Mouse (Mus musculus) stomach, embryonic 16.5 days (tissue): Measurements from ENCODE around the gene Ring1. TPM values are rescaled to one million over a fixed set of nuclear protein-coding genes. Genes with fewer than 3 reads are reported as not detected.

ENCODE experiments used
- ATAC-seq: fragments of 200-750 bp; cut with Nextera tagmentation; 2 replicates; pipeline ENCODE4 v1.8.0; 2017; ENCODE audit warnings: moderate number of reproducible peaks, moderate TSS enrichment; ENCODE audit not compliant: insufficient read depth, low FRiP score
- H3K27ac ChIP-seq: fragments of 300-500 bp; sonication (generic); 2 replicates; pipeline ENCODE4 v1.5.1; 2014; ENCODE audit warnings: low read length
- H3K27me3 ChIP-seq: fragments of 300-500 bp; sonication (generic); 2 replicates; pipeline ENCODE4 v1.6.1; 2014; ENCODE audit warnings: low read length, control low read depth, mixed read lengths; ENCODE audit not compliant: control insufficient read depth, insufficient read depth
- H3K36me3 ChIP-seq: fragments of 300-500 bp; sonication (generic); 2 replicates; pipeline ENCODE4 v1.6.1; 2014; ENCODE audit warnings: low read length; ENCODE audit not compliant: control insufficient read depth, insufficient read depth
- H3K4me1 ChIP-seq: fragments of 300-500 bp; sonication (generic); 2 replicates; pipeline ENCODE4 v1.6.1; 2014; ENCODE audit warnings: low read length, control low read depth, mixed read lengths; ENCODE audit not compliant: control insufficient read depth, insufficient read depth
- H3K4me2 ChIP-seq: fragments of 300-500 bp; sonication (generic); 2 replicates; pipeline ENCODE4 v1.6.1; 2014; ENCODE audit warnings: low read depth, low read length, mixed read lengths
- H3K4me3 ChIP-seq: fragments of 300-500 bp; sonication (generic); replicated peaks from 2 replicates; pipeline ENCODE4 v1.5.1; 2014; ENCODE audit warnings: mild to moderate bottlenecking, low read length
- H3K9ac ChIP-seq: fragments of 300-500 bp; sonication (generic); 2 replicates; pipeline ENCODE4 v1.6.1; 2014; ENCODE audit warnings: low read length
- H3K9me3 ChIP-seq: fragments of 300-500 bp; sonication (generic); replicated peaks from 2 replicates; pipeline ENCODE4 v1.6.1; 2016; ENCODE audit warnings: low read length, control low read depth; ENCODE audit not compliant: control insufficient read depth
- WGBS: fragments of 180-500 bp; shearing (Covaris S2); extraction: QIAGEN DNeasy Blood & Tissue Kit; methylation state at CpG from one replicate; pipeline ENCODE4 v1.1.7; 2014; 5-methylcytosine and 5-hydroxymethylcytosine counted together
- polyA plus RNA-seq: library from polyadenylated mRNA; unstranded; fragments of >200 nt; fragmentation: Nextera tagmentation; extraction: Ambion mirVana; gene quantifications from 2 replicates; pipeline ENCODE4 v1.2.1, GENCODE M21; 2015

Gene Ring1
- polyA plus RNA-seq, 1 experiment from 2014 or later, result 10.7 TPM

DNA sequence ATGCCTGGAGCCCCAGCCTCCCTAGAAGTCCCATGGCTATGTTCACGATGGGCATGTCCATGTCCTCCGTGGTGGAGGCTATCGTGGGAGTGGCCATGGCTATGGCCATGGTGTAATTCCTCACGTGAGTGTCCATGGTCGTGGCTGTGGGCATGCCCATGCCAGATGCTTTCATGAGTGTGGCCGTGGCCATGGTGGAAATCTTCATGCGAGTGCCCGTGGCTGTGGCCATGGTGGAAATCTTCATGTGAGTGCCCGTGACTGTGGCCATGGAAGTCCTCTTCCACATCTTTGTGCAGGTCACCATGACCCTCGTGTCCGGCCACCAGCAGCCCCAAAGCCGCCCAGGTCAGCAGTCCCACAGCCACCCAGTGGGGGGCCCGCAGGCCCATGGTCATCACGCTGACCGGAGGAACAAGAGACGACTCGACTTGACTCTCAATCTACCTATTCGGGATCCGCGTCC is 6.4 kb upstream of the Ring1 start:
- WGBS, result 2% methylated on average over 20 of the region's 20 CpGs
- H3K4me2 ChIP-seq, result peak overlapping the region; percentile 99
- ATAC-seq, result no peak

DNA sequence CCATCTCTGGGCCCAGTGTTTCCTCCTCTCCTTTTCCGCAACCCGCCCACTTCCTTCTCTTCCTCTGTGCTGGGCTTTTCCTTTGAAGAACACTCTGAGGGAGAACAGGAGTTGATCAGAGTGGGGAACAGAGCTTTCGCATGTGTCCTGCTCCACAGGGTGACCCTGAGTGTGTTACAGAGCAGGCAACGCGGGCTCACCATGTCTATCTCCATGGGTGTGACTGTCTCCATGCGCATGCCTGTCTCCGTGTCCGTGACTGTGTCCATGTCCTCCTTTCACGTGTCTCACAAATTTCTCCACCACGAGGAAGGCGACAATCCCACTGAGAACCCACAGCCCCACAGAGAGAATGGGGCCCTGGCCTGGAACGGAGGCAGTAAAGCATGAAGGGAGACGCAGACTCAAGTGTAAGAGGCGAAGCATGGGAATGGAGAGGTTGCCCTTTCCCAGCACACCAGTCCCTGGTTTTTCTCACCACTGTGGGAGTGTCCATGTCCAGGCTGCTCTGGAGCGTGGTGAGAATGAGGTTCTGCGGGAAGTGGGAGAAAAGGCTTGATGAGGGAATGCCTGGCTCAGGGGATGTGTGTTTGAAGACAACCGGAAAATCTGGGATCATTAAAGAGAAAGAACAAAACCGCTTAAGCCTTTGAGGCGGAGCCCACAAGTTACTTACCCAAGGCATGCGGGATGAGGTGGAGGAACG is 5.6 kb upstream of the Ring1 start:
- 70% methylated on average over 21 of the region's 21 CpGs for WGBS
- H3K4me2 ChIP-seq, result peak overlapping the region; percentile 99
- peaks cover 19% of the 10 kb centered on the region for H3K36me3 ChIP-seq
- ATAC-seq, result no peak
- H3K4me3 ChIP-seq, result peak overlapping the region; percentile 93
- H3K9me3 ChIP-seq, result no peaks in the 10 kb centered on the region
- H3K4me1 ChIP-seq, result peaks cover 62% of the 10 kb centered on the region
- peak overlapping the region; percentile 96 for H3K9ac ChIP-seq
- H3K27me3 ChIP-seq, result no peaks in the 10 kb centered on the region
- no peak overlapping the region for H3K27ac ChIP-seq

More for the DNA sequence above, 6.4 kb upstream of the Ring1 start:
- no peaks in the 10 kb centered on the region for H3K27me3 ChIP-seq
- H3K36me3 ChIP-seq, result peaks cover 21% of the 10 kb centered on the region
- H3K27ac ChIP-seq, result peak overlapping the region; percentile 95
- H3K4me3 ChIP-seq, result peak overlapping the region; percentile 93
- peaks cover 54% of the 10 kb centered on the region for H3K4me1 ChIP-seq
- peak overlapping the region; percentile 96 for H3K9ac ChIP-seq
- no peaks in the 10 kb centered on the region for H3K9me3 ChIP-seq

- H3K27ac ChIP-seq, result no peak overlapping the region
- H3K36me3 ChIP-seq, result peaks cover 16% of the 10 kb centered on the region
- ATAC-seq, result no peak
- H3K27me3 ChIP-seq, result no peaks in the 10 kb centered on the region
- H3K9ac ChIP-seq, result peak overlapping the region; percentile 96
- H3K4me2 ChIP-seq, result peak overlapping the region; percentile 99
- H3K9me3 ChIP-seq, result no peaks in the 10 kb centered on the region
- peaks cover 62% of the 10 kb centered on the region for H3K4me1 ChIP-seq
- WGBS, result 86% methylated on average over 18 of the region's 18 CpGs
- H3K4me3 ChIP-seq, result peak overlapping the region; percentile 93; the same call in 1 of the 2 replicates
Measured at GRCm38 (mm10) chr17:34029150-34029889, 4.8 kb upstream of the Ring1 start.

DNA sequence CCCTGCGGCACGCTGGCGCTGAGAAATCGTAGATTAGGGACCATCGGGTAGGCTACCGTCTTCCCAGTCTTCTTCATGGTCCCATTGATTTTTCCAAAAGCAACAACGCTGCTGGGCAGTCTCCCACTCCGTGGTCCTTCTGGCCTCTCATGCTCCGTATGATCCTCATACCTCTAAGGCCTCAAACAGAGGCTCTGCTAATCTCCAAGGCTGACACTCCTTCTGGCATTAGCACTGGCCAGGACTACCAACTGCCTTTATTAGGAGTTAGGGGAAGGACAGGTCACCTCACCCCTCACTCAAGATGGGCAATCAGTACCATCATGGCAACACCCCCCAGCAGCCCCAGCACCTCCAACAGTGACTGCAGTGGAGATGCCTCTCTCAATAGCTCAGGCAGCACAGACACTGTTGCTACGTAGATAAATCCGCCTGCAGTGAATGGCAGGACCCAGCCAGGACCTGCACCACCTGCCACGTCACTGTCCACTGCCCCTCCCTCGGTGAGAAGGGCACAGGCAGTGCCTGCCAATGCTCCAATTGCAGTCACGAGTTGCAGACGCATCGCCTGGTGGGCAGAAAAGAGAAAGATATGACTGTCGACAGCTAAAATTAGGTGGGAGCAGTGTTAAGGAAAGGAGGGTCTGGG is 4.1 kb upstream of the Ring1 start:
- ATAC-seq, result no peak
- peak overlapping the region; percentile 85; the same call in 1 of the 2 replicates for H3K4me2 ChIP-seq
- 0 out of 2 replicates have a peak overlapping the region, but pooled peaks have one; percentile 38 for H3K9ac ChIP-seq
- H3K9me3 ChIP-seq, result no peaks in the 10 kb centered on the region
- H3K4me1 ChIP-seq, result peaks cover 61% of the 10 kb centered on the region
- WGBS, result 73% methylated on average over 17 of the region's 17 CpGs
- no peaks in the 10 kb centered on the region for H3K27me3 ChIP-seq
- H3K27ac ChIP-seq, result peak overlapping the region; percentile 51
- peaks cover 15% of the 10 kb centered on the region for H3K36me3 ChIP-seq
- H3K4me3 ChIP-seq, result no peak overlapping the region

- H3K4me2 ChIP-seq, result peak within 1 kb of the TSS; percentile 85
- H3K4me1 ChIP-seq, result peaks cover 52% of the 10 kb centered on the region
- H3K9ac ChIP-seq, result peak within 1 kb of the TSS; percentile 74
- peaks cover 16% of the 10 kb centered on the region for H3K36me3 ChIP-seq
- peak; percentile 75 for ATAC-seq
- peak within 1 kb of the TSS; percentile 66 for H3K27ac ChIP-seq
- peak within 1 kb of the TSS; percentile 75 for H3K4me3 ChIP-seq
- no peaks in the 10 kb centered on the region for H3K27me3 ChIP-seq
- WGBS, result under 1% methylated on average over 49 of the region's 49 CpGs
- H3K9me3 ChIP-seq, result no peaks in the 10 kb centered on the region
Measured at GRCm38 (mm10) chr17:34027656-34028223, 3.3 kb upstream of the Ring1 start, which contains the start of gene H2-Ke6. Gene H2-Ke6 (minus strand): TSS chr17:34028060.

DNA sequence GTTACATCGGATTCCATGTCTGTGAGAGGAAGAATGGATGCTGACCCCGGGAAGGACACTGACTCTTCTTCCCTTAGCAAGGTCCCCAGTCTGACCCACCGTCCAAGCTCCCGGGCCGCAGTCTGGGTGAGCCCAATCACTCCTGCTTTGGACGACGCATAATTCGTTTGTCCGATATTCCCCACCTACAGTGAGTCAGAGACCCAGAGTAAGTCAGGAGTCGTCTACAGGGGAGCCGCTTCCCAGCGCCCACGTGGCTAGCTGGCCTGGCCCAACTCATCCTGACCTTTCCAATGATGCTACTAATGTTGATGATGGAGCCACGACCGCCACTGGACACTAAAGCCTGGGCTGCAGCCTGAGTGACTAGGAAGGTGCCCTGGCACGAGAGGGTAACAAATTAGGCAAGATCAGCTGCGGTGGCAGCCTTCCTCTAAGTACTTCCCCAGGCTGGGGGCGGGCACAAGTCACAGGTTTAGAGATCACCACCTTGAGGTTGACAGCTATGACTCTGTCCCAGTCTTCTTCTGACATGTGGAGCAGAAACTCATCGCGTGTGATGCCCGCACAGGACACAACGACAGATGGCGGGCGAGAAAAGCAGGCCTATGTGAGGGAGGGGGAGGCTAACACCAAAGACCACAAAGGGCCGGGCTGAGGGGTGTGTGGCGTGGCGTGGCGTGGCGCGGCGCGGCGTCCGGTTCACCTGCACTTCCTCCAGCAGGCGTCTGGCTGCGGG is 2.6 kb upstream of the Ring1 start:
- Histone ChIP-seq H3K36me3 (peaks cover 20% of the 10 kb centered on the region), H3K4me1 (peaks cover 48% of the 10 kb centered on the region), H3K4me2 (peak overlapping the region; percentile 85), H3K9ac (peak overlapping the region; percentile 74), H3K27ac (peak overlapping the region; percentile 66), H3K9me3 (no peaks in the 10 kb centered on the region), H3K4me3 (peak overlapping the region; percentile 75), H3K27me3 (no peaks in the 10 kb centered on the region)
- 10% methylated on average over 36 of the region's 36 CpGs for WGBS
- no peak for ATAC-seq

DNA sequence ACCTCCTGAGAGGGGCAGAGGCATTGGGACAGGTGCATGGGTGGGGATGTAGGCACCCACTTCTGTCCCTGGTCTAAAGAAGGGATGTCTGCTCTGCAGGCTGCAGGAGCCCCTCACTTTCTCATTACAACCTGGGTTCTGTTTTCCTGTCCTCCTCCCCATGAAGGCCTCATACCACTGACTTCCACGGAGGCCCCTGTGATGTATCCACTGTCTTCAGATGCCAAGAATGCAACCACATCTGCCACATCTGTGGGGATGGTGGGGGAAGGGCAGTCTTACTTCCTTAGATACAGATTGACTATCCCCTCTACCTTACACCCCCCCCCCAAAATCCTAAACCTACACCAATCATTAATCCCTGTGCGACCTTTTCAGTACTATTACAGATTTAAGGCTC is 1.7 kb upstream of the Ring1 start:
- Histone ChIP-seq H3K27me3 (no peaks in the 10 kb centered on the region), H3K4me3 (no peak overlapping the region), H3K27ac (no peak overlapping the region), H3K36me3 (peaks cover 27% of the 10 kb centered on the region), H3K4me2 (no peak overlapping the region), H3K4me1 (peaks cover 48% of the 10 kb centered on the region), H3K9ac (no peak overlapping the region), H3K9me3 (no peaks in the 10 kb centered on the region)
- ATAC-seq, result no peak
- 35% methylated on average over 2 of the region's 2 CpGs for WGBS

GRCm38 (mm10) chr17:34025756-34026151 is 1.3 kb upstream of the Ring1 start:
- Histone ChIP-seq H3K27me3 (no peaks in the 10 kb centered on the region), H3K27ac (no peak overlapping the region), H3K4me2 (peak overlapping the region; percentile 88), H3K9ac (peak overlapping the region; percentile 92), H3K36me3 (peaks cover 32% of the 10 kb centered on the region), H3K9me3 (no peaks in the 10 kb centered on the region), H3K4me3 (peak overlapping the region; percentile 92), H3K4me1 (peaks cover 48% of the 10 kb centered on the region)
- ATAC-seq, result no peak
- WGBS, result 27% methylated on average over 7 of the region's 7 CpGs
